ENCODE assay signal across 7 mouse cellular contexts in the genomic region with DNA sequence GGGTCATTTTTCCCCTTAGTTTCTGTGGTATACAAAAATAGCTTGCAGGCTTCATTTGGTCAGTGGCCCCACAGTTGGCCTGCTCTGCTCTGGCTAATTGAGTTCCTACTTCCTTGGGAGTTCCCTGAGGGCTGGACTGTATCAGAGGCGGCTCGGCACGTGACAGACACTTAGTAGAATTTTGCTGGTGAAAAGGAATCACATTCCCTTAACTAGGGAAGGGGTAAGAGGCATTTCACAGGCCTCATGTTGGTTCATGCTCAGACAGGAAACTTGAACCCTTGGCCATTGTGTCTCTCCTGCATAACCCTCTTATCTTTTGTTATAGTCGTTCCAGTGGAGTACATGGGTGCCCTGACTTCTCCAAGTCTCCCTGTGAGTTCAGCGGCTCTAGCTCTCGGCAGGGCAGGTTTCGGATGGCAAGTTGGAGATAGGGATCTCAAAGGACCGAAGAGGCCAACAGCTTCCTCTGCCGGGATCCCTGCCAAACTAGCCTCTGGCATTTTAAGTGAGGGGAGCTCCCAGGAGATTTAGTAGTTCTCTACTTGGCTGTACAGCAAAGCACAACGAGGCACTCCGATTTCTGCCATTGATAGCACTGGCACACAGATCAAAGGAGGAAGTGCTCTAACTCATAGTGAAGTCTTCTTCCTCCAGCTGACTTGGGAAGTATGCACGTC.
DNase-seq lines count a peak whose midpoint lies in the region; ATAC-seq lines count a peak whose summit lies in the region.

No protein-coding gene starts in this region.

- peak; percentile 30 for DNase-seq in lung, postnatal 10 days
- DNase-seq in lung, adult 18-20 months: no peak
- DNase-seq in adrenal gland, postnatal 36 days: peak; percentile 68 to 80
- peak; percentile 55 to 70 for DNase-seq in kidney, postnatal 4 days
- DNase-seq in layer of hippocampus, adult 11-12 months (ENCODE audit: low spot score): no peak
- DNase-seq in embryo, embryonic 10 days (ENCODE audit: low spot score): no peak

- peak; percentile 38; the same call in 1 of the 2 replicates for ATAC-seq in granulocyte monocyte progenitor cell, adult 5-6 weeks (replicated peaks; ENCODE audit: poor library complexity, severe bottlenecking)

Comparison
In these comparisons a context has a peak if more than half of its experiments do, and no peak if none do; other contexts are left out.
1. DNase-seq: peak in lung, postnatal 10 days (single experiment), adrenal gland, postnatal 36 days (2 of 2) and kidney, postnatal 4 days (2 of 2); none in lung, adult 18-20 months (0 of 2), layer of hippocampus, adult 11-12 months (single experiment) and embryo, embryonic 10 days (single experiment).